Mouse (Mus musculus) embryo, embryonic 11 days (tissue): ENCODE data around the gene Fem1a.

Source experiments
- DNase-seq: peaks from one replicate; pipeline ENCODE4 v3.0.0-alpha.2; 2015

The Fem1a gene

DNA sequence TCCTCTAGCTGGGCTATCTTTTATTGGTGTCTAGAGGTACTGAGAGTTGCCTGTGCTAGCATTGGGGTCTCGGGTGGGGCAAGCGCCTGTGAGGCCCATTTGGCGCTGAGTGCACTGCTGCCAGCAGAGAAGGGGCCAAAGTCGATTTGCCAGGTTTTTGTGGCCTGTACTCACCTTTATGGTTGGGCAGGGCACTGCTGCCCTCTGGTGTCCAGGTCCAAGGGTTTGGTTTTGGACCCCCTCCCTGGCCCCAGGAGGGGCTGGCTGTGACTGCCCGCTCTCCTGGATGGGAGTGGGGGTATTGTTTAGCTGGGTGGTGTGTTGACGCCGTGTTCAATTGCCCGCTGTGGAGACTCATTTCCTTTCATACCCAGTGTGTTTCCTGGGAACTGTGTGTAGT is 49.2 kb downstream of the Fem1a start:
- DNase-seq = peak; percentile 30

DNA sequence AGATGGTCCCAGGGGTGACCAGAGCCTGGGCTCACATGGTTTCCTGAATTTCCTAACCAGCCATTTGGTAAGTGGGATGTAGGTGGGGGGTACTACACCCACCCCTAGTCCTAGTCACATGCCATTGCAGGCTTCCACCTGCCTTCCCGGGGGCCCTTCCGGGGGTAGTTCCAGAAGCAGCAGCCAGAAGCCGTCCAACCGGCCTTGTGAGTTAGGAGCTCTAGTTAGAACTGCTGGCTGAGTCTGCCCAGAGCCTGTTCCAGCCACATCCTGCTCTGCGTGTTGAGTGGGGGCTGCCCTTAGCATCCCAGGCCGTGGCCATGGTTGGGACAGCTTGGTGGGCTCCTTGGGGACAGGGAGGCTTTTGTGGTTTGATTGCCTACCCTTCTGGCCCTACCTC is 51.5 kb downstream of the Fem1a start:
- no peak for DNase-seq

GRCm38 (mm10) chr17:56309191-56309945 is 52.8 kb downstream of the Fem1a start:
- DNase-seq = no peak
